Comparison of ENCODE assay signal across 8 mouse cellular contexts in the genomic region with DNA sequence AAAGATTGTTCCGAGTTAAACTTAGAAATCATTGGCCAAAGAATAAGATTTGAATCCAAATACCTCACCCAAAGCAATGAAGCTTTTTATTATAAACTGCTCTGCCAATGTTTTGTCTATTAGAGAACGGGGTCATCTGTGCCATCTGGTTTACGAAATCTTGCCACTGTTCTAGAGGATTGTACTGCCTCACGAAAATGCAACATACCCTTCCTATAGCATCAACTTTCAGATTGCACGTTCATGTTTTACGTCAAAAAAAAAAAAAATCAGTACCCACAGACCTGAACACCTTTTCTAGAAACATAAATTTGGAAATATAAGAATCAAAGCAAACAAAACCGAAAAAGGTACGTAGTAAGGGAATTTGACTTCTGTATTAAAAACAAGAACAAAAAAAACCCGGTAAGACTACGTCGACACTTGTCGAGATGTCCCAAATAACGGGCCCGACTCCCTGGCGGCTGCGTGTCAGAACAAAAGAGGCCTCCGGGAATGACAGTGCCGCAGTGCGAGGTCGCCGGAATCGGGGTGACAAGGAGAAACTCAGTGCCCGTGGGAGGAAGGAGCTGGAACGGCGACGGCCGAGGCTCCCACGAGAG. TPM values are rescaled to one million over a fixed set of nuclear protein-coding genes. Genes with fewer than 3 reads are reported as not detected.
A peak's percentile ranks its signal among the peaks of the same experiment; 100 is the strongest.
DNase-seq lines count a peak whose midpoint lies in the region; ATAC-seq lines count a peak whose summit lies in the region.

No protein-coding gene starts in this region.

- intact Hi-C loops in left cerebral cortex, postnatal 14 days (cut with DNase I), result no loop called here

- peak overlapping the region; percentile 92 for H3K27ac ChIP-seq in heart, embryonic 11.5 days (ENCODE audit: low read depth, low read length)
- peak overlapping the region; percentile 97 for H3K27ac ChIP-seq in embryonic facial prominence, embryonic 15.5 days (replicated peaks)
- peak overlapping the region; percentile 97 for H3K27ac ChIP-seq in liver, embryonic 12.5 days

- ATAC-seq in heart, embryonic 11.5 days (replicated peaks; ENCODE audit: insufficient number of reproducible peaks, low FRiP score, low TSS enrichment), result no peak
- peak; percentile 25 for ATAC-seq in CD4-positive, CD25-positive, alpha-beta regulatory T cell, adult 4 months
- no peak; the same call in 1 of the 2 replicates for ATAC-seq in embryonic facial prominence, embryonic 15.5 days (ENCODE audit: insufficient number of reproducible peaks, low FRiP score, low TSS enrichment, low read depth)
- no peak for ATAC-seq in liver, embryonic 12.5 days

- H3K9ac ChIP-seq in heart, embryonic 11.5 days (ENCODE audit: low read depth, low read length), result peak overlapping the region; percentile 93
- peak overlapping the region; percentile 95 for H3K9ac ChIP-seq in embryonic facial prominence, embryonic 15.5 days
- H3K9ac ChIP-seq in liver, embryonic 12.5 days, result peak overlapping the region; percentile 91

- 0 out of 2 replicates have a peak, but pooled peaks cover 6% of the 10 kb centered on the region for H3K4me1 ChIP-seq in heart, embryonic 11.5 days (ENCODE audit: control insufficient read depth, insufficient read depth, low read length)
- H3K4me1 ChIP-seq in embryonic facial prominence, embryonic 15.5 days, result 0 out of 2 replicates have a peak, but pooled peaks cover 10% of the 10 kb centered on the region
- H3K4me1 ChIP-seq in liver, embryonic 12.5 days, result peaks cover 32% of the 10 kb centered on the region

- no peaks in the 10 kb centered on the region for H3K9me3 ChIP-seq in heart, embryonic 11.5 days (replicated peaks; ENCODE audit: control insufficient read depth, low read length)
- H3K9me3 ChIP-seq in embryonic facial prominence, embryonic 15.5 days (replicated peaks), result no peaks in the 10 kb centered on the region
- H3K9me3 ChIP-seq in liver, embryonic 12.5 days (replicated peaks), result no peaks in the 10 kb centered on the region

- DNase-seq in heart, adult 11 months, result no peak
- DNase-seq in left cerebral cortex, postnatal 14 days (ENCODE audit: low spot score in 2 of 2), result no peak
- DNase-seq in frontal cortex, postnatal 14 days (ENCODE audit: low spot score in 2 of 2), result no peak
- DNase-seq in cerebellum, adult 8-10 months, result no peak

- peak overlapping the region; percentile 86 for H3K4me3 ChIP-seq in heart, embryonic 11.5 days (ENCODE audit: low read depth, low read length)
- peak overlapping the region; percentile 92 for H3K4me3 ChIP-seq in embryonic facial prominence, embryonic 15.5 days (replicated peaks)
- H3K4me3 ChIP-seq in liver, embryonic 12.5 days, result peak overlapping the region; percentile 88

- H3K4me2 ChIP-seq in heart, embryonic 11.5 days, result peak overlapping the region; percentile 72
- H3K4me2 ChIP-seq in embryonic facial prominence, embryonic 15.5 days (replicated peaks), result peak overlapping the region; percentile 57
- H3K4me2 ChIP-seq in liver, embryonic 12.5 days, result peak overlapping the region; percentile 66

- no peaks in the 10 kb centered on the region for H3K27me3 ChIP-seq in heart, embryonic 11.5 days (ENCODE audit: control insufficient read depth, insufficient read depth, low read length)
- no peaks in the 10 kb centered on the region for H3K27me3 ChIP-seq in embryonic facial prominence, embryonic 15.5 days
- H3K27me3 ChIP-seq in liver, embryonic 12.5 days (replicated peaks), result no peaks in the 10 kb centered on the region

- WGBS in heart, embryonic 11.5 days (ENCODE audit: insufficient replicate concordance), result 3% methylated on average over 28 of the region's 28 CpGs
- WGBS in embryonic facial prominence, embryonic 15.5 days, result 2% methylated on average over 28 of the region's 28 CpGs
- WGBS in liver, embryonic 12.5 days (ENCODE audit: insufficient replicate concordance), result 3% methylated on average over 28 of the region's 28 CpGs

- no peaks in the 10 kb centered on the region for H3K36me3 ChIP-seq in heart, embryonic 11.5 days (ENCODE audit: control insufficient read depth, insufficient read depth, low read length)
- peaks cover 8% of the 10 kb centered on the region for H3K36me3 ChIP-seq in embryonic facial prominence, embryonic 15.5 days
- H3K36me3 ChIP-seq in liver, embryonic 12.5 days, result peaks cover 15% of the 10 kb centered on the region

RNA-seq across cellular contexts. Expression of gene Serinc1, which starts 0.6 kb away (rescaled TPM):
- 165 and 189 TPM in 2 replicates for polyA plus RNA-seq in heart, embryonic 11.5 days (2014; fragmentation: Nextera tagmentation; extraction: Ambion mirVana)
- 100 to 1,000 TPM; 123 to 131 TPM for polyA plus RNA-seq in CD4-positive, CD25-positive, alpha-beta regulatory T cell, adult 4 months (2017; shearing (Covaris generic))
- polyA plus RNA-seq in embryonic facial prominence, embryonic 15.5 days (2015; fragmentation: Nextera tagmentation; extraction: Ambion mirVana), result 133 and 134 TPM in 2 replicates
- polyA plus RNA-seq in liver, embryonic 12.5 days (2016; fragmentation: Nextera tagmentation; extraction: Ambion mirVana), result 75.5 and 77.4 TPM in 2 replicates
- 100 to 1,000 TPM; 964 to 993 TPM for total RNA-seq in left cerebral cortex, postnatal 14 days (2021)

RNA-seq across cellular contexts. Expression of gene Hsf2, which starts 45.5 kb away (rescaled TPM):
- polyA plus RNA-seq in heart, embryonic 11.5 days (2014; fragmentation: Nextera tagmentation; extraction: Ambion mirVana), result 27.5 TPM in 2 replicates
- 10 to 100 TPM; 14.7 to 15.0 TPM for polyA plus RNA-seq in CD4-positive, CD25-positive, alpha-beta regulatory T cell, adult 4 months (2017; shearing (Covaris generic))
- polyA plus RNA-seq in embryonic facial prominence, embryonic 15.5 days (2015; fragmentation: Nextera tagmentation; extraction: Ambion mirVana), result 27.6 and 28.8 TPM in 2 replicates
- 10.5 and 10.7 TPM in 2 replicates for polyA plus RNA-seq in liver, embryonic 12.5 days (2016; fragmentation: Nextera tagmentation; extraction: Ambion mirVana)
- total RNA-seq in left cerebral cortex, postnatal 14 days (2021), result 10 to 100 TPM; 33.2 to 34.9 TPM
